Mouse (Mus musculus) C2C12 (cell line): ENCODE results near the gene Ppfibp1. TPM values are rescaled to one million over a fixed set of nuclear protein-coding genes. Genes with fewer than 3 reads are reported as not detected.

Experiments used
- H3K27me3 ChIP-seq: one replicate; pipeline ENCODE4 v1.6.1; 2011; ENCODE audit not compliant: control insufficient read depth, insufficient read depth, insufficient read length
- H3K36me3 ChIP-seq: one replicate; pipeline ENCODE4 v1.6.1; 2011; ENCODE audit not compliant: control insufficient read depth, insufficient read depth
- H3K4me3 ChIP-seq: one replicate; pipeline ENCODE4 v1.5.1; 2011; ENCODE audit warnings: mild to moderate bottlenecking, control low read depth; ENCODE audit not compliant: poor library complexity, insufficient read depth, severe bottlenecking
- H3K79me2 ChIP-seq: one replicate; pipeline ENCODE4 v1.6.1; 2011; ENCODE audit not compliant: control insufficient read depth, insufficient read depth
- H3K79me3 ChIP-seq: one replicate; pipeline ENCODE4 v1.6.1; 2011; ENCODE audit warnings: low read depth, control low read depth
- H3ac ChIP-seq: one replicate; pipeline ENCODE3; 2011; ENCODE audit warnings: low read depth; ENCODE audit not compliant: control insufficient read depth, insufficient read length
- CEBPB ChIP-seq: IDR thresholded peaks from one replicate; pipeline ENCODE4 v1.6.1; 2011; ENCODE audit warnings: low read depth, mild to moderate bottlenecking, control low read depth, moderate library complexity
- CTCF ChIP-seq: IDR thresholded peaks from one replicate; pipeline ENCODE4 v1.5.1; 2011; ENCODE audit not compliant: control insufficient read depth, insufficient read depth, insufficient read length
- FOSL1 ChIP-seq: IDR thresholded peaks from one replicate; pipeline ENCODE4 v1.8.0; 2011; ENCODE audit warnings: mild to moderate bottlenecking, low read length; ENCODE audit not compliant: poor library complexity, insufficient read depth, severe bottlenecking
- MAX ChIP-seq: IDR thresholded peaks from one replicate; pipeline ENCODE4 v1.6.1; 2011; ENCODE audit warnings: mild to moderate bottlenecking, control low read depth
- MYOD1 ChIP-seq: IDR thresholded peaks from one replicate; pipeline ENCODE4 v1.6.1; 2011; ENCODE audit warnings: low read depth; ENCODE audit not compliant: control insufficient read depth, insufficient read length
- MYOG ChIP-seq: IDR thresholded peaks from one replicate; pipeline ENCODE4 v1.6.1; 2011; ENCODE audit not compliant: control insufficient read depth, insufficient read length; ENCODE audit errors: extremely low read depth
- USF1 ChIP-seq: IDR thresholded peaks from one replicate; pipeline ENCODE4 v1.6.1; 2011; ENCODE audit warnings: low read depth, mild to moderate bottlenecking, control low read depth, moderate library complexity
- polyA plus RNA-seq: library from polyadenylated mRNA; unstranded; fragments of >200 nt; fragmentation: generic; extraction: Trizol; gene quantifications from one replicate; pipeline ENCODE4 v1.2.1, GENCODE M21; 2012; ENCODE audit warnings: missing spikeins

Ppfibp1 gene
- polyA plus RNA-seq, 1 experiment: 61.1 TPM

- Histone ChIP-seq H3K27me3 (no peaks in the 10 kb centered on the region), H3K36me3 (peaks cover 47% of the 10 kb centered on the region), H3ac (no peak overlapping the region), H3K79me3 (peaks cover 62% of the 10 kb centered on the region), H3K4me3 (no peak overlapping the region), H3K79me2 (peaks cover 98% of the 10 kb centered on the region)
- TF ChIP-seq MYOG: no peak
- TF ChIP-seq USF1: no peak
- TF ChIP-seq FOSL1: no peak
- peak; percentile 30 for TF ChIP-seq MYOD1
- no peak for TF ChIP-seq MAX
- TF ChIP-seq CTCF: no peak
- no peak for TF ChIP-seq CEBPB
Measured at GRCm38 (mm10) chr6:146941505-146942275, 53.4 kb downstream of the Ppfibp1 start.

GRCm38 (mm10) chr6:146944009-146944408 is 55.7 kb downstream of the Ppfibp1 start:
- peaks cover 100% of the 10 kb centered on the region for H3K79me2 ChIP-seq
- H3K36me3 ChIP-seq: peaks cover 39% of the 10 kb centered on the region
- H3ac ChIP-seq: no peak overlapping the region
- no peak overlapping the region for H3K4me3 ChIP-seq
- no peaks in the 10 kb centered on the region for H3K27me3 ChIP-seq
- no peak for TF ChIP-seq MYOD1
- no peak for TF ChIP-seq MYOG
- TF ChIP-seq FOSL1: no peak
- no peak for TF ChIP-seq CEBPB
- no peak for TF ChIP-seq CTCF
- no peak for TF ChIP-seq MAX
- no peak for TF ChIP-seq USF1
- peaks cover 72% of the 10 kb centered on the region for H3K79me3 ChIP-seq

- Histone ChIP-seq H3K79me3 (peaks cover 69% of the 10 kb centered on the region), H3ac (no peak overlapping the region), H3K79me2 (peaks cover 100% of the 10 kb centered on the region), H3K27me3 (no peaks in the 10 kb centered on the region), H3K4me3 (no peak overlapping the region), H3K36me3 (peaks cover 31% of the 10 kb centered on the region)
- TF ChIP-seq MAX (no peak), MYOD1 (no peak), CEBPB (no peak), MYOG (no peak), FOSL1 (no peak), CTCF (no peak), USF1 (no peak)
Measured at GRCm38 (mm10) chr6:146944830-146945229, 56.5 kb downstream of the Ppfibp1 start.

- Histone ChIP-seq H3K79me3 (peaks cover 70% of the 10 kb centered on the region), H3K36me3 (peaks cover 16% of the 10 kb centered on the region)
- TF ChIP-seq MYOG (no peak), MAX (no peak), CTCF (no peak), FOSL1 (no peak), USF1 (no peak)
Measured at GRCm38 (mm10) chr6:146946327-146947029, 58.2 kb downstream of the Ppfibp1 start.

GRCm38 (mm10) chr6:146947186-146947585 is 58.9 kb downstream of the Ppfibp1 start:
- peaks cover 100% of the 10 kb centered on the region for H3K79me2 ChIP-seq
- peaks cover 15% of the 10 kb centered on the region for H3K36me3 ChIP-seq
- H3K4me3 ChIP-seq: no peak overlapping the region
- peaks cover 76% of the 10 kb centered on the region for H3K79me3 ChIP-seq
- H3K27me3 ChIP-seq: no peaks in the 10 kb centered on the region
- TF ChIP-seq CTCF (no peak), MYOG (no peak), FOSL1 (no peak), CEBPB (no peak), MYOD1 (no peak)
- H3ac ChIP-seq: no peak overlapping the region

More at GRCm38 (mm10) chr6:146946327-146947029, 58.2 kb downstream of the Ppfibp1 start:
- H3K4me3 ChIP-seq: no peak overlapping the region
- no peak overlapping the region for H3ac ChIP-seq
- peaks cover 100% of the 10 kb centered on the region for H3K79me2 ChIP-seq
- H3K27me3 ChIP-seq: no peaks in the 10 kb centered on the region

- peaks cover 59% of the 10 kb centered on the region for H3K79me3 ChIP-seq
- TF ChIP-seq FOSL1 (no peak), CTCF (no peak), USF1 (no peak), MAX (no peak), MYOD1 (no peak)
- H3K36me3 ChIP-seq: peaks cover 4% of the 10 kb centered on the region
- no peak overlapping the region for H3ac ChIP-seq
- no peak overlapping the region for H3K4me3 ChIP-seq
- H3K27me3 ChIP-seq: no peaks in the 10 kb centered on the region
- H3K79me2 ChIP-seq: peaks cover 100% of the 10 kb centered on the region
Measured at GRCm38 (mm10) chr6:146949682-146950453, 61.6 kb downstream of the Ppfibp1 start.
